Mouse (Mus musculus) liver, embryonic 16.5 days (tissue): ENCODE measurements at regions not wholly inside any gene's neighbourhood (a gene's known extent, or its start where the extent isn't known, plus 50 kb on each side); places are given as distances from the start of the nearest gene placed in this dataset.
"Not testable (repeated sequence)": the region's sequence is repeated elsewhere in the genome, so short reads cannot be mapped to it uniquely, and the experiment has no call there.

ENCODE experiments used
- ATAC-seq: fragments of 200-750 bp; cut with Nextera tagmentation; 2 replicates; pipeline ENCODE4 v1.8.0; 2017; ENCODE audit warnings: low read depth, mild to moderate bottlenecking, moderate number of reproducible peaks, moderate library complexity
- H3K27ac ChIP-seq: fragments of 300-500 bp; sonication (generic); 2 replicates; pipeline ENCODE4 v1.5.1; 2014; ENCODE audit warnings: mild to moderate bottlenecking, low read length
- H3K27me3 ChIP-seq: fragments of 300-500 bp; sonication (generic); 2 replicates; pipeline ENCODE4 v1.6.1; 2014; ENCODE audit warnings: low read depth, low read length, mixed read lengths; ENCODE audit not compliant: control insufficient read depth, insufficient read depth
- H3K36me3 ChIP-seq: fragments of 300-500 bp; sonication (generic); 2 replicates; pipeline ENCODE4 v1.6.1; 2014; ENCODE audit warnings: mild to moderate bottlenecking; ENCODE audit not compliant: control insufficient read depth, insufficient read depth
- H3K4me1 ChIP-seq: fragments of 300-500 bp; sonication (generic); 2 replicates; pipeline ENCODE4 v1.6.1; 2014; ENCODE audit warnings: low read depth, low read length, mixed read lengths; ENCODE audit not compliant: control insufficient read depth
- H3K4me2 ChIP-seq: fragments of 300-500 bp; sonication (generic); 2 replicates; pipeline ENCODE4 v1.6.1; 2014; ENCODE audit warnings: low read depth, low read length, mixed read lengths
- H3K4me3 ChIP-seq: fragments of 300-500 bp; sonication (generic); 2 replicates; pipeline ENCODE4 v1.5.1; 2014; ENCODE audit warnings: low read depth, mild to moderate bottlenecking, low read length
- H3K9ac ChIP-seq: fragments of 300-500 bp; sonication (generic); 2 replicates; pipeline ENCODE4 v1.6.1; 2014; ENCODE audit warnings: low read depth, low read length
- H3K9me3 ChIP-seq: fragments of 300-500 bp; sonication (generic); replicated peaks from 2 replicates; pipeline ENCODE4 v1.6.1; 2016; ENCODE audit warnings: low read length; ENCODE audit not compliant: control insufficient read depth
- WGBS: fragments of 180-500 bp; shearing (Covaris S2); extraction: QIAGEN DNeasy Blood & Tissue Kit; methylation state at CpG from one replicate; pipeline ENCODE4 v1.1.7; 2014; ENCODE audit not compliant: insufficient replicate concordance; 5-methylcytosine and 5-hydroxymethylcytosine counted together

DNA sequence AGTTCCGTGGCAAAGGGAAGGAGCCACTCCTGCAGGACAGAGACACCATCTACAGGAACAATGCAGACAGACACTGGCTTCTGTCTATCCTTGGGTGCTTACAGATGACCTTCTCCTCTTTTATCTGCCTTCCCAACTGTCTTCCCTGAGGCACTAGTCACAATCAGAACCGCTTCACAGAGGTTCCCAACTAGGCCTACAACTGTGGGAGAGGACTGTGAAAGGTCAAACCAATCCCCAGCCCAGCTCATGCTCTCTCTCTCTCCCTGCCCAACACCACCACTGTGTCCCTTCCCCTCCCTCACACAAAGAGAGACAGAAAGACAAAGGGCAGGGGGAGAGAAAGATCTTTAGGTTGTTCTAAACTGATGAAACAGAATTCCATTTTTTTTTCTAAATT, 61.3 kb downstream of the Tmem17 start:
- Histone ChIP-seq H3K4me2 (no peak overlapping the region), H3K4me1 (no peaks in the 10 kb centered on the region)
- 38% methylated on average over 2 of the region's 2 CpGs for WGBS

DNA sequence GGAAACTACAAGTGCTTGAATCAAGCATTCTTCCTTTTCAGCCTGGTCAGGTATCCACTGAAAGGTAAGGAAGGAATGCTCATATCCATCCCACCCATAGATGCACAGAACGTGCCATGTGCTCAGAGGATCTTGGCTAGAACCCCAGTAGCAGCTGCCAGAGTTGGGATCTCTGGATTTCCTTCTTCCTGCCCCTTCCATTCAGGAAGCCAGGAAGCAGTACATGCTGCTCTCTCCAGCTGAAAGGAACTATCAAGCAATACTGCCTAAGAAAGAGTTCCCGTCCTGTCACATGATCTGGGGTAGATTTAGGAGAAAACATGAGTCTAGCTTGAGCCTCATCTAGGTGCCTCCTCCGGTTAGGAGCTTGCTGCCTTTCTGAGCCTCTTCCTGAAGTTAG, 61.9 kb downstream of the Tmem17 start:
- no peaks in the 10 kb centered on the region for H3K36me3 ChIP-seq
- H3K4me1 ChIP-seq = no peaks in the 10 kb centered on the region
- WGBS = 47% methylated on average over 3 of the region's 3 CpGs
- no peak overlapping the region for H3K27ac ChIP-seq
- H3K9ac ChIP-seq = no peak overlapping the region
- ATAC-seq = no peak
- no peak overlapping the region for H3K4me3 ChIP-seq
- H3K27me3 ChIP-seq = no peaks in the 10 kb centered on the region
- no peaks in the 10 kb centered on the region for H3K9me3 ChIP-seq
- H3K4me2 ChIP-seq = no peak overlapping the region

More for the DNA sequence above, 61.3 kb downstream of the Tmem17 start:
- Histone ChIP-seq H3K27ac (no peak overlapping the region), H3K27me3 (no peaks in the 10 kb centered on the region), H3K9ac (no peak overlapping the region), H3K9me3 (no peaks in the 10 kb centered on the region), H3K36me3 (no peaks in the 10 kb centered on the region), H3K4me3 (no peak overlapping the region)
- no peak for ATAC-seq

DNA sequence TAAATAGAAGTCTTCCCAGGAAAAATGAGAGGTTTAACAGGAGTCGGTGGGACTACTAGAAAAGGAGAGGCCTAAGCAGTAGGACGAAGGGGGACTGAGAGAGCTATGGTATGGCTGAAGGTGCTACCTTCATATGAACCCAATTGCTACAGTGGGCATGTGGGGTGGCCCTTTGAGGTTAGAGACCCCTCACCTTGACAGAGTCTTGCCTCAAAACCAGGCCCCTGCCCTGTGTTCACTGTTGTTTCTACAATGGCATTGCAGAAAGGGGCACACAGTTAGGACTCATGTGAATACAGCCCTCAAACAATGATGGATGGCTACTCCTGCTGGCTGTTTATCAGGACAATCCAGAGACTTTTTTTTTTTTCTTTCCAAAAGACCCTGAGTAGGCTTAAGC, 62.6 kb downstream of the Tmem17 start:
- H3K4me3 ChIP-seq = no peak overlapping the region
- no peak overlapping the region for H3K4me2 ChIP-seq
- 61% methylated on average over 2 of the region's 2 CpGs for WGBS
- no peak overlapping the region for H3K9ac ChIP-seq
- H3K9me3 ChIP-seq = no peaks in the 10 kb centered on the region
- H3K27me3 ChIP-seq = no peaks in the 10 kb centered on the region
- ATAC-seq = no peak
- no peaks in the 10 kb centered on the region for H3K4me1 ChIP-seq
- H3K36me3 ChIP-seq = no peaks in the 10 kb centered on the region
- no peak overlapping the region for H3K27ac ChIP-seq

DNA sequence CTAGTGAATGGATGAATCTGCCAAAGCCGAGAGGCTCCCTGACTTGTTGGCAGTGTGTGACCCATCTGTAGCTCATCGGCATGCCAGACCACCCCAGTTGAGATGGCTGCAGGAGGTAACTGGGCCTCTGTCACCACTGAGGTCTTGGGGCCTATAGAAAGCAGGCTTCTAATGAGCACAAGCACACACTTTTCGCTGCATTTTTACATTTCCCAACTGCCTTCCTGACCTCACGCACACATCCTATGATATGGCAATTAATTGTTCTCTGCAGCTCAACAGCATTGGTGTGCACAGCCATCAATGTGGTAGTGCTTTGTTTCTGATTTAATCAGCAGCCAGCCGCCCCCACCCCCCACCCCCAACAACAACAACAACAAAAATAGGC, 72.2 kb downstream of the Tmem17 start:
- Histone ChIP-seq H3K36me3 (no peaks in the 10 kb centered on the region), H3K4me1 (no peaks in the 10 kb centered on the region), H3K4me2 (no peak overlapping the region), H3K4me3 (no peak overlapping the region), H3K27me3 (no peaks in the 10 kb centered on the region), H3K9ac (no peak overlapping the region), H3K27ac (no peak overlapping the region), H3K9me3 (no peaks in the 10 kb centered on the region)
- WGBS = 37% methylated on average over 5 of the region's 5 CpGs
- ATAC-seq = no peak

DNA sequence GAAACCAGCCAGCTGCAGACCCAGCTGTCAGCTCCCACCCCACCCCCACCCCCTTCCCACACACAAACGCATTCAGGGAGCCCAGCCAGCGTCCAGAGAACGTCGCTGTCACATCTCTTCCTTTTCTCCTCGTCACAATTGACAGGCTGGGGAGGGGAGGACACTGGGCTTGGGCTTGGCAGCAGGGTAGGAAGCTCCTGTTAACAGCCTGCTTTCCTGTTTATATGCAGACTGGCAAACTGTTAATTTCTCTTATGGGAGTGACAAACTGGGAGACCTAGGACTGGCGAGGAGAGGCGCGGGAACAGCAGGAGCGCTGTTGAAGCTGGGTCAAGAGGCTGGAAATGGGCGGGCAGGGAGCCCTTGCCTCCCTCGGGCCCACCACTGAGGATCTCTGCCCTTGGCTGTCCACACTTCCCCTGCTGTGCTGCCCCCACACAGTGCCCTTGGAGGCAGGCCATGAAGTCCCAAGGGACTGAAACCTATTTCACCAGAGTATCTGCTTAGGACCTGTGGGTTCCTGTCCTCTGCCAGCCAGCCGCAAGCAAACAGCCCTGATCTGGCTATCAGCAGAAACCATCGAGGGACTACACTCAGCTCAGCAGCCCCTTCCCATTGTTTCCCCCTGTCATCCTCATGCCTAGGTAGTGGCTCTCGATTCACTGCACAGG, 72.7 kb downstream of the Tmem17 start:
- WGBS = 6% methylated on average over 14 of the region's 14 CpGs
- peak; percentile 55 for ATAC-seq
- Histone ChIP-seq H3K36me3 (no peaks in the 10 kb centered on the region), H3K9ac (no peak overlapping the region), H3K4me1 (no peaks in the 10 kb centered on the region), H3K27me3 (no peaks in the 10 kb centered on the region), H3K4me3 (no peak overlapping the region), H3K27ac (no peak overlapping the region), H3K4me2 (no peak overlapping the region; the same call in 1 of the 2 replicates), H3K9me3 (no peaks in the 10 kb centered on the region)

DNA sequence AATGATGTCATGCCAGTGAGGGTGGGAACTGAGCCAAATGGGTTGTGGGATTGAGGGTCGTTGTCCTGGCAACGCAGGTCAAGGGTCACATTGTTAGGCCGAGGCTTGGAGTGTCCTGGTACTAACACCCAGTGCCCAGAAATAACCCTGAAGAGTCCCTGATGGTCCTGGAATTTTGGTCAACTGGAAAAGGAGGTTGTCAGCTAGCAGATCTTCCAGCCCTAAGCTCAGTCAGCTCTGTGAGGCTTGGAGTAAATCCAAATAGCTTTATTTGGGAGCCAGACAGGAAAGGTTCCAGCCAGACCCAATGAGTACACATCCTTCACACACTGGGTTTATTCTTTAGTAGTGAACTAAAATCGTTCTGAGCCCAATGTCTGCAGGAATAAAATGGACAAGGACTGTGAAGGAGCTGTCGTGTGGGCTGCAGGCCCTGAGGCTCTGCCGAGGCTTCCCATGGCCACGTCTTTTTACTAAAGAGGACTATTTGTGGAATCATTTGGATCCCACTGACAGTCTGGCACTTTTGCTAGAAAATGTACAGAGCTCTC, 75.9 kb downstream of the Tmem17 start:
- Histone ChIP-seq H3K4me1 (no peaks in the 10 kb centered on the region), H3K4me2 (no peak overlapping the region), H3K4me3 (no peak overlapping the region), H3K27ac (no peak overlapping the region), H3K36me3 (no peaks in the 10 kb centered on the region), H3K9ac (no peak overlapping the region), H3K27me3 (no peaks in the 10 kb centered on the region), H3K9me3 (no peaks in the 10 kb centered on the region)
- WGBS = 55% methylated on average over 7 of the region's 7 CpGs
- no peak for ATAC-seq

DNA sequence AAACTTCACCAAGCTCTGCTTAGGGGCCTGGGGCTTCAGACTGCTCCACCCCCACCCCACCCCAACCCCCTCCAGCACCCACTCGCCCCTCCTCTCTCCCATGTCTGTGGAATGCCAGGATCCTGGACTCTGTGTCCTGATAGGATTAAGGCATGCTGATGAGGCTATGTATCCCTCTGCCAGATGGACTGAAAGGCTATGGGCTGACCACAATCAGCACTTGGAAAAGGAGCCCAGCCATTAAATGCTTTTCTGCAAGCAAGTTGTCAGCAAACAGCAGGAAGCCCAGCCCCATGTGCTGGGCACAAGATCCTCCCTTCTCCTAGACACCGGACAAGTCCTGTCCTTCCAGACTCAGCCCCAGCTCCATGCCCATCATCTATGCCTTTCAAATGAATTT, 76.7 kb downstream of the Tmem17 start:
- Histone ChIP-seq H3K4me2 (no peak overlapping the region), H3K4me1 (no peaks in the 10 kb centered on the region), H3K9me3 (no peaks in the 10 kb centered on the region), H3K4me3 (no peak overlapping the region), H3K36me3 (no peaks in the 10 kb centered on the region), H3K9ac (no peak overlapping the region), H3K27me3 (no peaks in the 10 kb centered on the region), H3K27ac (no peak overlapping the region)
- ATAC-seq = no peak
- 62% methylated on average over 2 of the region's 2 CpGs for WGBS

DNA sequence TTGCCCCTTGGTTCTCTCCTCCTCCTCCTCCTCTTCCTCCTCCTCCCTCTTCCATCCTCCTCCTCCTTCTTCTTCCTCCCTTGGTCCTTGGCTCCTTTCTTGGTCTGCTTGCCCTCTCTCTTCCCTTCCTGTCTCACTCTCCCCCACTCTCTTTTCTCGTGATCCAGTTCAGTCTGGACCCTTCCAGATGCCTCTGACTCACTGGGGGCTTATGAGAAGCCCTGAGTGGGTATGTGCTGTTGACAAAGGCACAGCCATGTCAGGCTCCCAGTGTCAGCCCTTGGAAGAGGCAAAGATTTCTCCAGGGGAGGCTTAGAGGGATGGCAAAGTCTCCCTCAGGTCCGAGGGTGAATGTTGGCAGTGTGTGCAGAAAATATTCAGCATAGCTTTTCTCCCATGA, 78.0 kb downstream of the Tmem17 start:
- Histone ChIP-seq H3K4me1 (no peaks in the 10 kb centered on the region), H3K4me3 (no peak overlapping the region), H3K27me3 (no peaks in the 10 kb centered on the region), H3K4me2 (no peak overlapping the region), H3K27ac (no peak overlapping the region), H3K36me3 (no peaks in the 10 kb centered on the region), H3K9ac (no peak overlapping the region), H3K9me3 (no peaks in the 10 kb centered on the region)
- ATAC-seq = no peak
- 35% methylated on average over 2 of the region's 2 CpGs for WGBS

DNA sequence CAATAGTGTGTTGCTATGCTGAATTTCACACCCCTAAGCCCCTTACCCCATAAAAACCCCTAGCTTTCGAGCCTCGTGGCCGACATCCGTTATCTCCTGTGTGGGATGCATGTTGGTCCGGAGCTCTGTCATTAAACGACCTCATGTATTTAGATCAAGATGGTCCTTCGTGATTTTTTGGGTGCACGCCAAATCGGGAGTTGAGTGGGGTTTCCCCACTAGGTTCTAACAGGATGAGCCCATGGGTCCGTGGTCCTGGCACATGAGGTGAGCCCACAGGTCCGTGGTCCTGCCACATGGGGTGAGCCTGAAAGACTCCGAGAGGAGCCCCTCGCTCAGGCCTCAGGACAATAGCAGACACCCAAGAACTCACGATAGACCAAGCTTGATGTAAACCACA, 79.2 kb downstream of the Tmem17 start:
- not testable (repeated sequence) for H3K9me3 ChIP-seq, H3K27ac ChIP-seq, ATAC-seq, H3K36me3 ChIP-seq, H3K4me1 ChIP-seq, H3K27me3 ChIP-seq, H3K4me2 ChIP-seq, H3K4me3 ChIP-seq, H3K9ac ChIP-seq
- WGBS = 76% methylated on average over 14 of the region's 14 CpGs
